Mouse (Mus musculus) frontal cortex, adult (tissue): ENCODE data around the gene Gm38392.
"Not testable (repeated sequence)": the region's sequence is repeated elsewhere in the genome, so short reads cannot be mapped to it uniquely, and the experiment has no call there.

Experiments
- ATAC-seq: cut with Nextera tagmentation; 2 replicates; pipeline ENCODE4 v1.9.2; 2017; ENCODE audit warnings: mild to moderate bottlenecking, moderate library complexity, mixed read lengths; ENCODE audit not compliant: low TSS enrichment

Gm38392 gene

DNA sequence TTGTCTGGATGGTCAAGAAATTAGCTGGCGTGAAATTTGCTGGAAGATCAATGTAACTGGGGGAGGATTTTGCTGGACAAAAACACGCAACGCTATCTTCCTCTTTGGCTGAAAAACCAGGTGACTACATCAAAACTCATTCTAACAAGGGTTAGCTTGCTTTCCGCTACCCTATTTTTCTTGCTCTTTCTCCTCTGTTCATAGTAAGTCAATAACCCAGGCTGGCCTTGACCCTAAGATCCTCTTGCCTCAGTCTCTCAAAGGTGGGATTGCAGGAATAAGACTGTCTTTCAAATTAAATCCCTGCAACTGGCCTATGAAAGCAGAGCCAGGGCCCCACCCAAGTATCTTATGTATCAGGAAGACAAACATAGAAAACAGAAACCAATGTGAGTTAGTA is at the start of gene Gm38392:
Gene Gm38392 (minus strand): TSS at position 101 of the 400 bp plus-strand sequence.
- ATAC-seq = no peak

- ATAC-seq = peak; percentile 94
Observed at GRCm38 (mm10) chr3:88336058-88337013, 49.3 kb upstream of the Gm38392 start, which contains the start of the genes Tmem79 and Smg5. Gene Tmem79 (minus strand): TSS chr3:88336148. Gene Smg5 (plus strand): TSS chr3:88336260.

DNA sequence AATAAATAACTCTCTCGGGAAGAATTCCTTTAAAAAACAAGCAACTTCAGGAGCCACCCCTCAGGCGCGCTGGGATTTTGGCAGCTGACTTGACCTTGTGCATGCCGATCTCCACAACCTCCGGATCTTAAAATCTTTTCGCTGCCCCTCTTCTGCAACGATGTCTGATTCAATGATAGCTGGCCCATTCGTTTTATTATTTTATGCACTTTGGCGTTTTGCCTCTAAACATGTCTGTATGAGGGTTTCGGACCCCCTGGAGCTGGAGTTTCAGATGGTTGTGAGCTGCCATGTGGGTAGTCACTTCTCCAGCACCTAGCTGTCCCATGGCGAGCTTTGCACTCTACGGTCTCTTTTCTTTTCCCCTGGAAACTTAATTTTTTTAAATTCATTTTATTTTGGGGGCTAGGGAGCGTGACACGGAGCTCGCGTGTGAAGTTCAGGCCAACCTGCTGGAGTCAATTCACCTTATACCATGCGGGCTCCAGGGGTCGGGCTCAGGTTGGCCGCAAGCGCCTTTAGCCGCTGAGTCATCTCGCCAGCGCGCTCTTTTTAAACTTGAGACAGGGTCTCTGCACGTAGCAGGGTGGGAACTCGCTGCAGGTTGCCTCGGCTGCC is 48.5 kb upstream of the Gm38392 start:
- peak; percentile 6; the same call in 1 of the 2 replicates for ATAC-seq

DNA sequence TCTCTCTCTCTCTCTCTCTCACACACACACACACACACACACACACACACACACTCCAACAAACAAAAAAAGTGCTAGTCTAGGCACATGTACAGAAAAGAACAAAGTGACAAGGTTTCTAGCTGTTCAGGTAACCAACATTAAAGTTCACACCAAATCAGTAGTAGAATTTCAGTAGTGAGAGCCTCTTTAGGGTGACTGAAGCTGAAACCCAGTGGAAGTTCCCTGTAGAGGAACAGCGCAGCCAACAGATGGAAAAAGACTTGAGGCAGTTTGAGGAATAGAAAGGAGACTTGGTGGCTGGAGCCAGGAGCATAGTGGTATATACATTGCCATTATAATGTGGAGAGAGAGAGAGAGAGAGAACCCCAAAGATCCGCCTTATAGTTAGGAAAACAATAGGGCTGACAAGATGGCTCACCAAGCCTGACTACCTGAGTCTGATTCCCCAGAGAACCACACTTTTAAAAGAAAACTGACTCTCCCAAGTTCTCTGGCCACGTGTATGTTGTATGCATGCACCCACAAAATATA is 48.0 kb upstream of the Gm38392 start:
- no peak for ATAC-seq

DNA sequence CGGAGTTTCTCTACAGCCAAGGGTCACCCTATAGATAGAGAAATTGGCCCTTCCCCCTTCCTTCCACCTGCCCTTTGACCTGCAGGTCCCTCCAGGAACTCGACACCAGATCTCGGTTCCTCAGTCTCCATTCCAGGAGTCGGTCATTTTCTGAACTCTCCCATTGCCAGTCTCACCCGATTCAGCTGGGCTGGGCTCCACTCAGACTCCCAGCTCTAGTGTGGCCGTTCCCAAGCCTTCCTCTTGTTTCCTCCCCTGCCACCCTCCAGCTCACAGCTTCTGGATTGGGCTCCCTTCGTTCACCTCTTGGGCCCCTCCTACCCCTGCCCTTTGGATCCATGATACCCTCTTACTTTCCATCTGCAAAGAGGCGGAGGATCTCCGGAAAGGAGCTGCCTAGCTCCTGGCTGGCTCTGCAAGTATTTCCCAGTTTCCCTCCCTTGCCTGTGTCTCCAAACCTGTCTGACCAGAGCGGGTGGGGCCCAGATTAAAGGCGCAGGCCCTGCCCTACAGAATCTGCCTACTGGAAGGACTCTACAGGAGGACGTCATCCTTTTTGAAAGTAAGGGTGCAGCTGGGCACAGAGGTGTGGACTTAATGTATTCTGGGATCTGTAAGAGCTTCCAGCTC is 47.1 kb upstream of the Gm38392 start:
- ATAC-seq = no peak

- ATAC-seq = no peak
Observed at GRCm38 (mm10) chr3:88331282-88331681, 44.3 kb upstream of the Gm38392 start.

- ATAC-seq = no peak
Observed at GRCm38 (mm10) chr3:88328956-88329355, 41.9 kb upstream of the Gm38392 start.

GRCm38 (mm10) chr3:88324951-88325405 is 38.0 kb upstream of the Gm38392 start, which contains the start of gene Glmp:
Gene Glmp (plus strand): TSS chr3:88325023.
- ATAC-seq = peak; percentile 82

- ATAC-seq = no peak
Observed at GRCm38 (mm10) chr3:88299172-88299571, 12.2 kb upstream of the Gm38392 start.

GRCm38 (mm10) chr3:88297321-88297851 is 10.4 kb upstream of the Gm38392 start:
- ATAC-seq = peak; percentile 70

DNA sequence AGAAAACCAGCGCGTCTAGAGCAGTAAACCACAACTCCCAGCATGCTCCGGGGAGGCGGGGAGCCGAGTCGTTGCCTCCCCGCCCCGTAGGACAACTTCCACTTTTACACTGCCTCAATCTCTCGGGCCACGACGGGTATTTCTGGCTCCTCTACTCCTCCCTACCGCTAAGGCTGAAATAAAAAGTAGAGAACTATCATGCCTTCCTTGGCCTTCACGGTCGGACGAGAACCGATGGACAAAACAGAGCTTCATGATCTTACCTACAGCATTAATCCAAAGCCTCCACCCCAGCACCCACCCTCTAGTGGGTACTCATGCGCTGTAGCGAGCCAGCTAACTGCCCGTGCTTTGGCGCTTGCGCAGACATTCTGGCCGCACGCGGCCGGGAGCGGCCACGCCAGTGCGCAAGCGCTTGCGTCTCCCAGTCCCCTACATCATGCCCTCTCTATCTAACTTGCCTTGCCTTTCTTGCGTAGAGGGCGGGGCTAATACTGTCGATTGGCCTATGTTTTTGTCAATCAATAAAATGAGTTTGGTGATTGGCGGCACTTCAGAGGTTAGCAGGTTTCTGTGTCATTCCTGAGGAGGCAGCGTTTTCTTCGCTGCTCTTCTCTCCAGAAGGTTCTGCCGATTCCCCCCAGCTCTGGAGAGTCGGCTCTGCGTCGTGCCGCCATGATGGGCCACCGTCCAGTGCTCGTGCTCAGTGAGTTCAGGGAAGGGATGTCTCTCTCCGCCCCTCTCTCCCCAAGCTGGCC is 9.7 kb upstream of the Gm38392 start, which contains the start of the genes Tsacc and Cct3:
Gene Tsacc (minus strand): TSS at position 439 of the 758 bp plus-strand sequence.
Gene Cct3 (plus strand): TSS at position 556 of the 758 bp plus-strand sequence.
- peak; percentile 96 for ATAC-seq

- ATAC-seq = no peak
Observed at GRCm38 (mm10) chr3:88296110-88296560, 9.1 kb upstream of the Gm38392 start.

DNA sequence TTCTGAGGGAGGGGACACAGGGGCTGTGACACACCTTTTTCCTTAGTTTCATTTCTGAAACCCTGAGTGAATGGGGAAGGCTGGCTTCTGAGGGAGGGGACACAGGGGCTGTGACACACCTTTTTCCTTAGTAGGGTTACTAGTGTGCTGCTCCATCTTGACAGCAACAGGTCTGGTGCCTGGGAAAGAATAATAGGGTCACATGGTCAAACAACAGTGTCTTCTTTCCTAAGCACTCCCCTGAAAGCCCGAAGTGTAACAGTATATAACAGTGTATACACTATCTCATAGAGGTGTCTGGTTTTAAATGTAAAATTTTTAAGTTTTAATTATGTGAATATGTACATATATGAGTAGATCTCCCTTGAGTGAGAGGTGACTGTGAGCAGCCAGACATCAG is 8.3 kb upstream of the Gm38392 start:
- ATAC-seq = not testable (repeated sequence)

- ATAC-seq = no peak
Observed at GRCm38 (mm10) chr3:88291970-88292369, 5.0 kb upstream of the Gm38392 start.

- ATAC-seq = not testable (repeated sequence)
Observed at GRCm38 (mm10) chr3:88288133-88288713, 1.2 kb upstream of the Gm38392 start.

GRCm38 (mm10) chr3:88285565-88285895 is 1.5 kb downstream of the Gm38392 start:
- not testable (repeated sequence) for ATAC-seq

DNA sequence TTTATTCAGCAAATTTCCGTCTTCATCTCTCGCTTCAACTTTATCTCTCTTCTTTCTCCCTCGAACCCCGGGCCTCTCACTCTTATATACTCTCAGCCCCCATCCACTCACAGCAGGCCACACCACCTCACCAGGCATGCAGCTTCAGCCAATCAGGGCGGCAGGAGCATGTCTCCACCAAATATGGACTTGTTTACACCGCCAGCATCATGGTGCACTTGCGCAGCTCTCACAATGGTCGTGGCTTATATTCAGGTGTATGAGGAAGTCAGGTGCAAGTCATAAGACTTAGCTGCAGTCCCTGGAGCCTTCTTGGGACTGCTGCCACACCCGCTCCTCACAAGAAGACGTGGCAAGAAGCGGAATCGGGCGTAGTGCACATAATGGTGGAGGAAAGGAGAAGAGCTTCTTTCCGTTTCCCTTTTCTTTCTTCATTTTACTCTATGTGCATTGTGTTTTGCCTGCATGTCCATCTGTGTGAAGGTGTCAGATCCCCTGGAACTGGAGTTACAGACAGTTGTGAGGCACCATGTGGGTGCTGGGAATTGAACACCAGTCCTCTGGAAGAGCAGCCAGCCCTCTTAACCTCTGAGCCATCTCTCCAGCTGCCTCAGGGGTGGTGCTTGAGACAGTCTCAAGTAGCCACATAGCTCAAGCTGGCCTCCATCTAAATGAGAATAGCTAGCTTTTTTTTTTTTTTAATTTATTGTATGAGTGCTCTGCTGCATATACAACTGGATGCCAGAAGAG is 2.0 kb downstream of the Gm38392 start:
- ATAC-seq = not testable (repeated sequence)

- not testable (repeated sequence) for ATAC-seq
Observed at GRCm38 (mm10) chr3:88281141-88281916, 5.7 kb downstream of the Gm38392 start.

- ATAC-seq = no peak
Observed at GRCm38 (mm10) chr3:88280035-88280434, 7.0 kb downstream of the Gm38392 start.
